Mouse (Mus musculus) lung, postnatal 0 days (tissue): Measurements from ENCODE around the gene Timmdc1. TPM values are rescaled to one million over a fixed set of nuclear protein-coding genes. Genes with fewer than 3 reads are reported as not detected.

Experiments
- ATAC-seq: fragments of 200-750 bp; cut with Nextera tagmentation; 2 replicates; pipeline ENCODE4 v1.8.0; 2017; ENCODE audit warnings: moderate library complexity
- DNase-seq: peaks from one replicate; pipeline ENCODE4 v3.0.0-alpha.2; 2016; ENCODE audit warnings: low spot score
- H3K27ac ChIP-seq: fragments of 300-500 bp; sonication (generic); 2 replicates; pipeline ENCODE4 v1.5.1; 2014; ENCODE audit warnings: antibody characterized with exemption, mild to moderate bottlenecking, low read length, mixed read lengths
- H3K27me3 ChIP-seq: fragments of 300-500 bp; sonication (generic); replicated peaks from 2 replicates; pipeline ENCODE4 v1.6.1; 2014; ENCODE audit warnings: low read length, mixed read lengths; ENCODE audit not compliant: insufficient read depth
- H3K36me3 ChIP-seq: fragments of 300-500 bp; sonication (generic); 2 replicates; pipeline ENCODE4 v1.6.1; 2014; ENCODE audit warnings: low read length, mixed read lengths; ENCODE audit not compliant: insufficient read depth
- H3K4me1 ChIP-seq: fragments of 300-500 bp; sonication (generic); 2 replicates; pipeline ENCODE4 v1.6.1; 2014; ENCODE audit warnings: antibody characterized with exemption, low read depth, low read length, mixed read lengths; ENCODE audit not compliant: insufficient read depth
- H3K4me2 ChIP-seq: fragments of 300-500 bp; sonication (generic); replicated peaks from 2 replicates; pipeline ENCODE4 v1.6.1; 2014; ENCODE audit warnings: low read depth, mild to moderate bottlenecking, low read length, moderate library complexity, mixed read lengths
- H3K4me3 ChIP-seq: fragments of 300-500 bp; sonication (generic); 2 replicates; pipeline ENCODE4 v1.5.1; 2014; ENCODE audit warnings: low read depth, low read length
- H3K9ac ChIP-seq: fragments of 300-500 bp; sonication (generic); replicated peaks from 2 replicates; pipeline ENCODE4 v1.6.1; 2014; ENCODE audit warnings: low read depth, mild to moderate bottlenecking
- H3K9me3 ChIP-seq: fragments of 300-500 bp; sonication (generic); 2 replicates; pipeline ENCODE4 v1.6.1; 2016; ENCODE audit warnings: low read length, mixed read lengths
- CTCF ChIP-seq: IDR thresholded peaks from 2 replicates; pipeline ENCODE4 v1.5.1; 2016; ENCODE audit warnings: antibody characterized with exemption, mild to moderate bottlenecking
- EP300 ChIP-seq: IDR thresholded peaks from 2 replicates; pipeline ENCODE4 v1.6.1; 2016; ENCODE audit warnings: antibody characterized with exemption, mild to moderate bottlenecking, control low read depth
- WGBS: fragments of 180-500 bp; shearing (Covaris S2); extraction: QIAGEN DNeasy Blood & Tissue Kit; methylation state at CpG from one replicate; pipeline ENCODE4 v1.1.7; 2014; 5-methylcytosine and 5-hydroxymethylcytosine counted together
- polyA plus RNA-seq: library from polyadenylated mRNA; unstranded; fragments of >200 nt; fragmentation: Nextera tagmentation; extraction: Ambion mirVana; gene quantifications from 2 replicates; pipeline ENCODE4 v1.2.1, GENCODE M21; 2015

Timmdc1 gene
- polyA plus RNA-seq, 1 experiment from 2014 or later = 16.7 TPM

DNA sequence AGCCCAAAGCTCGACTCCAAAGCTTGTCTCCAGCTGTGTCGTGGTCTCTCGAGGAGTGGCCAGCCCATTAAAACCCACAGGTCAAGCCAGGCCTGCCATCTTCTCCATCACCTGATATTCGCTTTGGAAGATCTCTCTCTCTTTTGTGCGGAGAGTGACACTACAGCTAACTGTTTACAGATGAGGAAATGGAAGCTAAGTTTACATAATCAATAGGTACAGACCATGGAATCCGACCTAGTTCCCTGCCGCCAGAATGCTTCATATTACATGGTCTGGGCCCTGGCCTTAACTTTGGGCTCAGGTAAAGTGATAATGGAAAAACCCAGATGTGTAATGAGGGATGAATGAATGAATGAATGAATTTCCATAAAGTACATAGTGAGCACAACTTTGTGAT lies 71.8 kb downstream of the Timmdc1 start:
- peaks cover 11% of the 10 kb centered on the region; the same call in 1 of the 2 replicates for H3K36me3 ChIP-seq
- ATAC-seq (no peak), DNase-seq (no peak)
- H3K9ac ChIP-seq = no peak overlapping the region
- no peaks in the 10 kb centered on the region for H3K9me3 ChIP-seq
- TF ChIP-seq EP300 (no peak), CTCF (no peak)
- H3K4me2 ChIP-seq = no peak overlapping the region
- H3K4me3 ChIP-seq = no peak overlapping the region
- no peaks in the 10 kb centered on the region for H3K27me3 ChIP-seq
- H3K27ac ChIP-seq = no peak overlapping the region
- WGBS = 85% methylated on average over 7 of the region's 7 CpGs
- H3K4me1 ChIP-seq = peaks cover 4% of the 10 kb centered on the region; the same call in 1 of the 2 replicates

DNA sequence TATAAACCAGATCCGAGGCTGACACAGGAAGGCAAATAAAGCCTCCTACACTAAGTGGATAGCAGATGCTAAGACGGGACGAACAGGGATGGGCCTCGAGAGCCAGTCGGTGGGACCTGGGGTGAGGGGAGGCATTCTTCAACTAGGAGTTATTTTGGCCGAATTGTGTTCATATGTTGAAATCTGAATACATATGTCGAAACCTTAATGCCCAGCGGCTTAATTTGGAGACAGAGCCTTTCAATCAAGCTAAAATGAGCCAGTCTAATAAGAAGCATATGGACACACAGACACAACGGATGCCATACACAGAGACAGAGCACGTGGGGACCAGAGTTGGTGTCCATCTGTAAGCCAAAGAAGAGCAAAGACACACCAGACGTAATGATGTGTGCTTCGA lies 74.0 kb downstream of the Timmdc1 start:
- Histone ChIP-seq H3K27ac (no peak overlapping the region), H3K36me3 (peaks cover 20% of the 10 kb centered on the region; the same call in 1 of the 2 replicates), H3K4me3 (no peak overlapping the region), H3K4me2 (no peak overlapping the region), H3K4me1 (peaks cover 4% of the 10 kb centered on the region; the same call in 1 of the 2 replicates), H3K27me3 (no peaks in the 10 kb centered on the region), H3K9ac (no peak overlapping the region), H3K9me3 (no peaks in the 10 kb centered on the region)
- ATAC-seq (no peak), DNase-seq (no peak)
- no peak for TF ChIP-seq CTCF
- no peak for TF ChIP-seq EP300
- WGBS = 91% methylated on average over 12 of the region's 12 CpGs

Other genes with a start within 250 kb of the Timmdc1 start
- 0.05 and 0.10 TPM in 2 replicates for gene Nr1i2, start 227.8 kb downstream of the Timmdc1 start, polyA plus RNA-seq
- gene Maats1, start 180.5 kb downstream of the Timmdc1 start, polyA plus RNA-seq = 2.6 and 3.7 TPM in 2 replicates
- 205 and 218 TPM in 2 replicates for gene Cox17, start 175.7 kb downstream of the Timmdc1 start, polyA plus RNA-seq
- gene Gm21987, start 175.6 kb downstream of the Timmdc1 start, polyA plus RNA-seq = not detected in 2 replicates
- gene Popdc2, start 160.5 kb downstream of the Timmdc1 start, polyA plus RNA-seq = 4.7 and 6.5 TPM in 2 replicates
- gene Pla1a, start 89.5 kb downstream of the Timmdc1 start, polyA plus RNA-seq = 1.2 and 1.6 TPM in 2 replicates
- gene Adprh, start 70.0 kb downstream of the Timmdc1 start, polyA plus RNA-seq = 54.9 and 59.9 TPM in 2 replicates
- gene Cd80, start 67.1 kb downstream of the Timmdc1 start, polyA plus RNA-seq = 0.14 and 0.25 TPM in 2 replicates
- 19.4 and 22.4 TPM in 2 replicates for gene Poglut1, start 27.6 kb upstream of the Timmdc1 start, polyA plus RNA-seq
- 45.2 and 45.9 TPM in 2 replicates for gene Tmem39a, start 36.0 kb upstream of the Timmdc1 start, polyA plus RNA-seq
- 19.2 and 23.6 TPM in 2 replicates for gene Arhgap31, start 190.6 kb upstream of the Timmdc1 start, polyA plus RNA-seq
- gene B4galt4, start 219.6 kb upstream of the Timmdc1 start, polyA plus RNA-seq = 49.0 and 50.0 TPM in 2 replicates